Mouse (Mus musculus) CH12.LX (cell line): Measurements from ENCODE around the gene Pcyt2. TPM values are rescaled to one million over a fixed set of nuclear protein-coding genes. Genes with fewer than 3 reads are reported as not detected.
A peak's percentile ranks its signal among the peaks of the same experiment; 100 is the strongest.

Source experiments
- DNase-seq: peaks from one replicate; pipeline ENCODE4 v3.0.0-alpha.2; 2013; ENCODE audit errors: extremely low read depth
- H3K27ac ChIP-seq: 2 replicates; pipeline ENCODE4 v1.5.1; 2012; ENCODE audit warnings: low read depth, mild to moderate bottlenecking, control low read depth, moderate library complexity; ENCODE audit not compliant: insufficient read depth
- H3K27me3 ChIP-seq: replicated peaks from 2 replicates; pipeline ENCODE3; 2012; ENCODE audit warnings: inconsistent platforms
- H3K36me3 ChIP-seq, 2 experiments: replicated peaks in 1 of 2; 2 replicates each; pipeline versions ENCODE3 to v1.6.1; 2012; ENCODE audit warnings: inconsistent platforms in 1 of 2, low read length in 1 of 2, mild to moderate bottlenecking in 1 of 2, mixed read lengths in 1 of 2, moderate library complexity in 1 of 2; ENCODE audit not compliant: control insufficient read depth in 1 of 2, insufficient read depth in 1 of 2
- H3K4me1 ChIP-seq, 2 experiments: 2 replicates each; pipeline ENCODE4 v1.6.1; 2012; ENCODE audit warnings: inconsistent platforms in 1 of 2, moderate library complexity in 1 of 2; ENCODE audit not compliant: insufficient read depth in 2 of 2, control insufficient read depth in 1 of 2
- H3K4me2 ChIP-seq: 2 replicates; pipeline ENCODE4 v1.6.1; 2012; ENCODE audit warnings: low read depth, mild to moderate bottlenecking, control low read depth; ENCODE audit not compliant: poor library complexity, insufficient read depth, severe bottlenecking
- H3K4me3 ChIP-seq, 3 experiments: fragments of 150-350 bp in 1 of 3; sonication (generic) in 1 of 3; replicated peaks in 1 of 3; 2 replicates each; pipeline versions ENCODE3 to v1.5.1; 2011 to 2012; ENCODE audit warnings: low read depth in 2 of 3, low read length in 2 of 3, mild to moderate bottlenecking in 2 of 3, moderate library complexity in 2 of 3, control low read depth in 1 of 3, improper control_type of control experiment in 1 of 3, inconsistent platforms in 1 of 3, mixed read lengths in 1 of 3; ENCODE audit not compliant: poor library complexity in 1 of 3
- H3K79me2 ChIP-seq: replicated peaks from 2 replicates; pipeline ENCODE4 v1.6.1; 2012; ENCODE audit warnings: mild to moderate bottlenecking, moderate library complexity; ENCODE audit not compliant: control insufficient read depth, poor library complexity, insufficient read depth, severe bottlenecking; ENCODE audit errors: extremely low read depth
- H3K9ac ChIP-seq: 2 replicates; pipeline ENCODE4 v1.6.1; 2012; ENCODE audit warnings: low read depth, mild to moderate bottlenecking, control low read depth, moderate library complexity; ENCODE audit not compliant: insufficient read depth
- H3K9me3 ChIP-seq: replicated peaks from 2 replicates; pipeline ENCODE3; 2012; ENCODE audit warnings: low read length, inconsistent platforms, mixed read lengths
- BHLHE40 ChIP-seq: IDR thresholded peaks from 2 replicates; pipeline ENCODE4 v1.6.1; 2011; ENCODE audit warnings: mild to moderate bottlenecking, low read depth, low read length, improper control_type of control experiment
- CHD1 ChIP-seq: IDR thresholded peaks from 2 replicates; pipeline ENCODE4 v1.6.1; 2012; ENCODE audit warnings: low read depth, low read length, improper control_type of control experiment, inconsistent platforms
- CHD2 ChIP-seq: IDR thresholded peaks from 2 replicates; pipeline ENCODE4 v1.6.1; 2011; ENCODE audit warnings: low read length, improper control_type of control experiment
- CTCF ChIP-seq, 2 experiments: IDR thresholded peaks in 1 of 2; conservative IDR thresholded peaks in 1 of 2; 2 replicates each; pipeline ENCODE4 v1.5.1; 2011 to 2012; ENCODE audit warnings: low read depth in 2 of 2, low read length in 2 of 2, improper control_type of control experiment in 1 of 2, inconsistent platforms in 1 of 2, mild to moderate bottlenecking in 1 of 2, moderate library complexity in 1 of 2
- E2F4 ChIP-seq: IDR thresholded peaks from 2 replicates; pipeline ENCODE4 v1.6.1; 2011; ENCODE audit warnings: low read depth, low read length, improper control_type of control experiment; ENCODE audit not compliant: insufficient replicate concordance
- ELF1 ChIP-seq: IDR thresholded peaks from 2 replicates; pipeline ENCODE4 v1.6.1; 2014; ENCODE audit warnings: low read depth, mild to moderate bottlenecking, inconsistent platforms, low read length, improper control_type of control experiment
- EP300 ChIP-seq: IDR thresholded peaks from 2 replicates; pipeline ENCODE4 v1.6.1; 2011; ENCODE audit warnings: low read length, improper control_type of control experiment
- GABPA ChIP-seq: IDR thresholded peaks from 2 replicates; pipeline ENCODE4 v1.6.1; 2012; ENCODE audit warnings: low read depth, low read length, improper control_type of control experiment, inconsistent platforms; ENCODE audit not compliant: insufficient replicate concordance
- HCFC1 ChIP-seq: IDR thresholded peaks from 2 replicates; pipeline ENCODE4 v1.6.1; 2012; ENCODE audit warnings: low read depth, mild to moderate bottlenecking, inconsistent platforms, low read length, improper control_type of control experiment
- MAX ChIP-seq: IDR thresholded peaks from 2 replicates; pipeline ENCODE4 v1.6.1; 2011; ENCODE audit warnings: low read length, improper control_type of control experiment
- MEF2A ChIP-seq: IDR thresholded peaks from 2 replicates; pipeline ENCODE4 v1.6.1; 2014; ENCODE audit warnings: low read depth, mild to moderate bottlenecking, inconsistent platforms, low read length, improper control_type of control experiment, borderline replicate concordance
- MXI1 ChIP-seq: IDR thresholded peaks from 2 replicates; pipeline ENCODE4 v1.6.1; 2011; ENCODE audit warnings: mild to moderate bottlenecking, low read depth, low read length, improper control_type of control experiment
- MYC ChIP-seq: IDR thresholded peaks from 2 replicates; pipeline ENCODE4 v1.6.1; 2011; ENCODE audit warnings: low read depth, mild to moderate bottlenecking, improper control_type of control experiment, low read length
- NELFE ChIP-seq: IDR thresholded peaks from 2 replicates; pipeline ENCODE4 v1.6.1; 2011; ENCODE audit warnings: low read depth, low read length, improper control_type of control experiment
- NRF1 ChIP-seq: IDR thresholded peaks from 2 replicates; pipeline ENCODE4 v1.6.1; 2014; ENCODE audit warnings: low read depth, mild to moderate bottlenecking, inconsistent platforms, low read length, improper control_type of control experiment, moderate library complexity
- POLR2A ChIP-seq: IDR thresholded peaks from 2 replicates; pipeline ENCODE4 v1.6.1; 2011; ENCODE audit warnings: low read depth, mild to moderate bottlenecking, improper control_type of control experiment, low read length
- RCOR1 ChIP-seq: conservative IDR thresholded peaks from 2 replicates; pipeline ENCODE4 v1.6.1; 2012; ENCODE audit warnings: low read depth, mild to moderate bottlenecking, inconsistent platforms, low read length, improper control_type of control experiment
- SIN3A ChIP-seq: IDR thresholded peaks from 2 replicates; pipeline ENCODE4 v1.6.1; 2012; ENCODE audit warnings: low read length, improper control_type of control experiment, inconsistent platforms
- SMC3 ChIP-seq: IDR thresholded peaks from 2 replicates; pipeline ENCODE4 v1.6.1; 2011; ENCODE audit warnings: low read depth, low read length, improper control_type of control experiment
- TBP ChIP-seq: conservative IDR thresholded peaks from 2 replicates; pipeline ENCODE4 v1.6.1; 2011; ENCODE audit warnings: low read depth, low read length, improper control_type of control experiment
- TCF12 ChIP-seq: IDR thresholded peaks from 2 replicates; pipeline ENCODE4 v1.6.1; 2014; ENCODE audit warnings: low read depth, mild to moderate bottlenecking, inconsistent platforms, low read length, improper control_type of control experiment
- USF1 ChIP-seq: IDR thresholded peaks from 2 replicates; pipeline ENCODE4 v1.6.1; 2014; ENCODE audit warnings: low read depth, mild to moderate bottlenecking, inconsistent platforms, low read length, improper control_type of control experiment
- USF2 ChIP-seq: conservative IDR thresholded peaks from 2 replicates; pipeline ENCODE4 v1.6.1; 2011; ENCODE audit warnings: low read depth, low read length, improper control_type of control experiment
- ZMIZ1 ChIP-seq: IDR thresholded peaks from 2 replicates; pipeline ENCODE4 v1.6.1; 2012; ENCODE audit warnings: low read depth, mild to moderate bottlenecking, inconsistent platforms, low read length, improper control_type of control experiment
- dilution Hi-C: fragments of 300-500 bp; cut with MboI; formaldehyde crosslinking; loops from 2 replicates; pipeline ENCODE4 v1.14.3; 2020; ENCODE audit warnings: low sequenced_read_pairs; ENCODE audit not compliant: extremely low pct_unique_long_range_greater_than_20kb, extremely low pct_ligation_motif_present
- in situ Hi-C: fragments of 300-500 bp; cut with MboI; formaldehyde crosslinking; loops from 3 replicates; pipeline ENCODE4 v1.14.3; 2019; ENCODE audit warnings: low sequenced_read_pairs, low pct_ligation_motif_present, low pct_unique_long_range_greater_than_20kb, mixed read lengths
- polyA plus RNA-seq: library from polyadenylated mRNA; unstranded; fragments of >175 nt; gene quantifications from 2 replicates; pipeline ENCODE4 v1.2.1, GENCODE M21; 2012; ENCODE audit warnings: low read depth; ENCODE audit not compliant: insufficient read length
- total RNA-seq, 2 experiments: library from RNA; depleted of rRNA; stranded (reverse); fragments of 300-350 nt in 1 of 2; fragments of >200 nt in 1 of 2; gene quantifications; 2 replicates each; pipeline ENCODE4 v1.2.3; 2012 to 2014

Gene Pcyt2
- total and polyA plus RNA-seq, 3 experiments, result 154 to 166 (median 155) TPM

GRCm38 (mm10) chr11:120633520-120634343 is 16.0 kb upstream of the Pcyt2 start, which contains the start of gene Mafg:
Gene Mafg (minus strand): TSS chr11:120633600.
- H3K4me1 ChIP-seq, result peaks cover 19 to 41% of the 10 kb centered on the region in 2 experiments
- in situ Hi-C loops, result no loop called here
- H3K9me3 ChIP-seq, result no peaks in the 10 kb centered on the region
- peak within 1 kb of the TSS; percentile 74 to 93 (median 83) for H3K4me3 ChIP-seq
- peak within 1 kb of the TSS; percentile 96 for H3K9ac ChIP-seq
- H3K79me2 ChIP-seq, result peaks cover 36% of the 10 kb centered on the region
- H3K27me3 ChIP-seq, result no peaks in the 10 kb centered on the region
- peak; percentile 98 for DNase-seq
- peak within 1 kb of the TSS; percentile 87 for H3K4me2 ChIP-seq
- H3K27ac ChIP-seq, result peak within 1 kb of the TSS; percentile 71
- dilution Hi-C loops, result no loop called here
- peaks cover 9 to 25% of the 10 kb centered on the region in 2 experiments for H3K36me3 ChIP-seq
- TF ChIP-seq EP300, result no peak
- TF ChIP-seq HCFC1, result peak; percentile 67
- peak; percentile 96 for TF ChIP-seq NRF1
- TF ChIP-seq E2F4, result peak; percentile 58; the same call in 1 of the 2 replicates
- TF ChIP-seq MAX, result peak; percentile 95
- no peak for TF ChIP-seq GABPA
- peak; percentile 81; the same call in 1 of the 2 replicates for TF ChIP-seq SIN3A
- TF ChIP-seq POLR2A, result peak; percentile 90
- TF ChIP-seq NELFE, result peak; percentile 74
- peak; percentile 85 for TF ChIP-seq BHLHE40
- peak; percentile 55 for TF ChIP-seq TCF12
- TF ChIP-seq ZMIZ1, result no peak
- TF ChIP-seq CHD2, result peak; percentile 98
- peak; percentile 16; the same call in 1 of the 2 replicates for TF ChIP-seq SMC3
- TF ChIP-seq TBP, result peak; percentile 69; the same call in 1 of the 2 replicates
- 0 out of 2 replicates have a peak, but pooled peaks have one; percentile 27 for TF ChIP-seq RCOR1
- 0 out of 2 replicates have a peak, but pooled peaks have one; percentile 18 for TF ChIP-seq MEF2A
- peak; percentile 93 for TF ChIP-seq USF2
- no peak for TF ChIP-seq CTCF (conservative IDR thresholded peaks at IDR 0.05 in 1 of 2, IDR thresholded peaks at IDR 0.05 in 1 of 2; ENCODE audit: low read depth in 2 of 2, low read length in 2 of 2)
- TF ChIP-seq MXI1, result peak; percentile 99
- peak; percentile 80 for TF ChIP-seq MYC
- TF ChIP-seq USF1, result peak; percentile 97
- TF ChIP-seq CHD1, result no peak
- peak; percentile 16 for TF ChIP-seq ELF1
